Mouse (Mus musculus): Measurements from ENCODE around the gene Zap70. TPM values are rescaled to one million over a fixed set of nuclear protein-coding genes. Genes with fewer than 3 reads are reported as not detected.

Zap70 gene
- 2.4 TPM in 2 replicates for polyA plus RNA-seq (2015; fragmentation: Nextera tagmentation; extraction: Ambion mirVana)

- 86% methylated on average over 11 of the region's 11 CpGs for whole genome bisulfite sequencing
Measured at GRCm38 (mm10) chr1:36761568-36761967, at the start of gene Zap70. Zap70 (plus strand) TSS chr1:36761798.

GRCm38 (mm10) chr1:36714311-36714710 lies 47.3 kb upstream of the Zap70 start, which contains the start of gene Actr1b:
Actr1b (minus strand) TSS chr1:36714422.
- Histone ChIP-seq H3K4me3 (ENCODE audit: low read length) (no peak within 1 kb of the TSS), H3K4me1 (ENCODE audit: control insufficient read depth, insufficient read depth, low read depth, low read length) (no peaks in the 10 kb centered on the region), H3K9me3 (ENCODE audit: control insufficient read depth, low read length) (no peaks in the 10 kb centered on the region), H3K9ac (ENCODE audit: low read depth, low read length) (no peak within 1 kb of the TSS), H3K36me3 (ENCODE audit: control insufficient read depth, insufficient read depth, low read length) (no peaks in the 10 kb centered on the region), H3K27me3 (replicated peaks; ENCODE audit: control insufficient read depth, insufficient read depth, low read length) (no peaks in the 10 kb centered on the region), H3K4me2 (ENCODE audit: low read length) (no peak within 1 kb of the TSS), H3K27ac (ENCODE audit: low read depth, low read length) (no peak within 1 kb of the TSS)
- no peak for ATAC-seq
- 87% methylated on average over 5 of the region's 5 CpGs for WGBS

More at GRCm38 (mm10) chr1:36761568-36761967, at the start of gene Zap70:
- H3K9ac ChIP-seq (ENCODE audit: low read depth, low read length) = no peak within 1 kb of the TSS
- H3K4me1 ChIP-seq (ENCODE audit: control insufficient read depth, insufficient read depth, low read depth, low read length) = no peaks in the 10 kb centered on the region
- no peaks in the 10 kb centered on the region for H3K9me3 ChIP-seq (ENCODE audit: control insufficient read depth, low read length)
- ATAC-seq = no peak
- H3K27me3 ChIP-seq (replicated peaks; ENCODE audit: control insufficient read depth, insufficient read depth, low read length) = no peaks in the 10 kb centered on the region
- H3K4me3 ChIP-seq (ENCODE audit: low read length) = no peak within 1 kb of the TSS
- no peak within 1 kb of the TSS for H3K27ac ChIP-seq (ENCODE audit: low read depth, low read length)
- no peaks in the 10 kb centered on the region for H3K36me3 ChIP-seq (ENCODE audit: control insufficient read depth, insufficient read depth, low read length)
- no peak within 1 kb of the TSS for H3K4me2 ChIP-seq (ENCODE audit: low read length)

GRCm38 (mm10) chr1:36718786-36719185 lies 42.8 kb upstream of the Zap70 start:
- H3K27ac ChIP-seq (ENCODE audit: low read depth, low read length) = no peak overlapping the region
- no peak overlapping the region for H3K4me3 ChIP-seq (ENCODE audit: low read length)
- ATAC-seq = no peak
- no peak overlapping the region for H3K9ac ChIP-seq (ENCODE audit: low read depth, low read length)
- no peaks in the 10 kb centered on the region for H3K27me3 ChIP-seq (replicated peaks; ENCODE audit: control insufficient read depth, insufficient read depth, low read length)
- no peaks in the 10 kb centered on the region for H3K4me1 ChIP-seq (ENCODE audit: control insufficient read depth, insufficient read depth, low read depth, low read length)
- WGBS = 100% methylated on average over 1 of the region's 1 CpGs
- no peaks in the 10 kb centered on the region for H3K9me3 ChIP-seq (ENCODE audit: control insufficient read depth, low read length)
- H3K36me3 ChIP-seq (ENCODE audit: control insufficient read depth, insufficient read depth, low read length) = no peaks in the 10 kb centered on the region
- H3K4me2 ChIP-seq (ENCODE audit: low read length) = no peak overlapping the region

- H3K9ac ChIP-seq (ENCODE audit: low read depth, low read length) = no peak overlapping the region
Measured at GRCm38 (mm10) chr1:36723146-36724056, 38.2 kb upstream of the Zap70 start.

DNA sequence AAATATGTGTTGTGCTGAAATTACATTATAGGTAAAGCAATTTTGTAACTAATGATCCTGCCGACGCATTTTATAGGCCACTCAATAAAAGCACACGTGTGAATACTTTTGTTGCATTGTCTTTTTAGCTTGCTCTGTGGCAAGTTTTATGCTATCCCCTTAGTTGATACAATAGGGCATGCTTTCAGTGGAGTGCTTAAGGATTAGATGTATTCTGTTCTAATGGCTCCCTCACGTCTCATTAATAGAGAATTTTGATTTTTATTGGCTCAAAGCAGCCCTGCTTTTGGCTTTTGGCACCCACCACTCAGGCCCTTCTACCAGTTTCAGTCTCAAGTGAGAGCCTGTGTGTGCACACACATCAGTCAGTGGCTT lies 37.6 kb upstream of the Zap70 start:
- H3K36me3 ChIP-seq (ENCODE audit: control insufficient read depth, insufficient read depth, low read length) = no peaks in the 10 kb centered on the region
- H3K27ac ChIP-seq (ENCODE audit: low read depth, low read length) = no peak overlapping the region
- H3K9me3 ChIP-seq (ENCODE audit: control insufficient read depth, low read length) = no peaks in the 10 kb centered on the region
- 0 out of 2 replicates have a peak overlapping the region, but pooled peaks have one; percentile 6 for H3K9ac ChIP-seq (ENCODE audit: low read depth, low read length)
- H3K4me2 ChIP-seq (ENCODE audit: low read length) = no peak overlapping the region
- no peaks in the 10 kb centered on the region for H3K4me1 ChIP-seq (ENCODE audit: control insufficient read depth, insufficient read depth, low read depth, low read length)
- H3K4me3 ChIP-seq (ENCODE audit: low read length) = no peak overlapping the region
- ATAC-seq = no peak
- WGBS = 69% methylated on average over 4 of the region's 4 CpGs
- H3K27me3 ChIP-seq (replicated peaks; ENCODE audit: control insufficient read depth, insufficient read depth, low read length) = no peaks in the 10 kb centered on the region

More at GRCm38 (mm10) chr1:36723146-36724056, 38.2 kb upstream of the Zap70 start:
- Histone ChIP-seq H3K4me1 (ENCODE audit: control insufficient read depth, insufficient read depth, low read depth, low read length) (no peaks in the 10 kb centered on the region), H3K9me3 (ENCODE audit: control insufficient read depth, low read length) (no peaks in the 10 kb centered on the region), H3K4me2 (ENCODE audit: low read length) (no peak overlapping the region), H3K27me3 (replicated peaks; ENCODE audit: control insufficient read depth, insufficient read depth, low read length) (no peaks in the 10 kb centered on the region), H3K36me3 (ENCODE audit: control insufficient read depth, insufficient read depth, low read length) (no peaks in the 10 kb centered on the region), H3K27ac (ENCODE audit: low read depth, low read length) (no peak overlapping the region), H3K4me3 (ENCODE audit: low read length) (no peak overlapping the region)
- ATAC-seq = no peak
- 73% methylated on average over 16 of the region's 16 CpGs for WGBS

DNA sequence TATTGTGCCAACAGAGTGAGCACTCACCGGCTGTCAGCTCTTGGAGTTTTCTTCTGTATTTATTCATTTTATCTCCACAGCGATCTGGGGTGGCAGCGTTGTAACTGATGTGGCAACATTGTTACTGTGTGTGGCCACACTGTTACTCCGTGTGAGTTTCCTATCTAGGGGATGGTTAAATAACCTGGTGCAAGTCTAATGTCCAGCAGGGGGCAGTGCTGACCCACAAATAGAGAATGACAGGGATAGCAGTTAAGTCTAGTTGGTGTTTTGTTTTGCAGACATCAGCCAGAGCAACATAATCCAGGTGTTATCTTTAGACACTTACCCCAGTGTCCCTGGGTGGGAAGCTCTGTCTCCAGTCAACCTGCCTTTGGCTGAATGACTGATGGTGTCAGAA lies 24.3 kb upstream of the Zap70 start:
- H3K9me3 ChIP-seq (ENCODE audit: control insufficient read depth, low read length) = no peaks in the 10 kb centered on the region
- no peak overlapping the region for H3K4me3 ChIP-seq (ENCODE audit: low read length)
- no peak overlapping the region for H3K27ac ChIP-seq (ENCODE audit: low read depth, low read length)
- H3K4me2 ChIP-seq (ENCODE audit: low read length) = no peak overlapping the region
- no peaks in the 10 kb centered on the region for H3K4me1 ChIP-seq (ENCODE audit: control insufficient read depth, insufficient read depth, low read depth, low read length)
- H3K9ac ChIP-seq (ENCODE audit: low read depth, low read length) = no peak overlapping the region
- WGBS = 16% methylated on average over 4 of the region's 4 CpGs
- H3K27me3 ChIP-seq (replicated peaks; ENCODE audit: control insufficient read depth, insufficient read depth, low read length) = no peaks in the 10 kb centered on the region
- H3K36me3 ChIP-seq (ENCODE audit: control insufficient read depth, insufficient read depth, low read length) = no peaks in the 10 kb centered on the region
- ATAC-seq = peak; percentile 75

- no peak overlapping the region for H3K4me2 ChIP-seq (ENCODE audit: low read length)
- H3K27ac ChIP-seq (ENCODE audit: low read depth, low read length) = no peak overlapping the region
- H3K4me1 ChIP-seq (ENCODE audit: control insufficient read depth, insufficient read depth, low read depth, low read length) = peaks cover 7% of the 10 kb centered on the region
- H3K4me3 ChIP-seq (ENCODE audit: low read length) = no peak overlapping the region
- WGBS = 66% methylated on average over 5 of the region's 5 CpGs
- no peak overlapping the region for H3K9ac ChIP-seq (ENCODE audit: low read depth, low read length)
- no peak for ATAC-seq
- no peaks in the 10 kb centered on the region for H3K27me3 ChIP-seq (replicated peaks; ENCODE audit: control insufficient read depth, insufficient read depth, low read length)
- H3K9me3 ChIP-seq (ENCODE audit: control insufficient read depth, low read length) = no peaks in the 10 kb centered on the region
- no peaks in the 10 kb centered on the region for H3K36me3 ChIP-seq (ENCODE audit: control insufficient read depth, insufficient read depth, low read length)
Measured at GRCm38 (mm10) chr1:36739231-36739630, 22.4 kb upstream of the Zap70 start.

DNA sequence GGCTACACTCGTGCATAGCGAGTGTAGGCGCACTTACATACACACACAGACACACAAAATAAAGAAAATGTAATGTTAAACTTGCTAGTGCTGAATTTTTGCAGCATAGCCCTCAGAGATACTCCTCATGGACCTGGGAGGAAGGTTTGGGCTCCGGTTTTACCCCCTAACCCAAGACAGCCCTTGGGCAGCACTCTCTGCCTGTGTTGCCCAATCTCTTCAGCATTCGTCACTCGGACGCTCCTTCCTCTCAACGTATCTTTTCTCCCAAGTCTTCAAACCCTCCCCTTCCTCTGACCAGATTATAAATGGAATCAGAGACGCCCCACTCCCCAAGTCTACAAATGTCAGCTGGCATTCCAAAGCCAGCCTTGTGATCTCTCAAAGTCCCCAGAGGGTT lies 18.6 kb upstream of the Zap70 start:
- WGBS = 83% methylated on average over 9 of the region's 9 CpGs
- no peaks in the 10 kb centered on the region for H3K9me3 ChIP-seq (ENCODE audit: control insufficient read depth, low read length)
- no peak overlapping the region for H3K4me3 ChIP-seq (ENCODE audit: low read length)
- H3K4me1 ChIP-seq (ENCODE audit: control insufficient read depth, insufficient read depth, low read depth, low read length) = peaks cover 10% of the 10 kb centered on the region
- ATAC-seq = no peak
- no peak overlapping the region for H3K4me2 ChIP-seq (ENCODE audit: low read length)
- H3K9ac ChIP-seq (ENCODE audit: low read depth, low read length) = no peak overlapping the region
- H3K36me3 ChIP-seq (ENCODE audit: control insufficient read depth, insufficient read depth, low read length) = no peaks in the 10 kb centered on the region
- no peak overlapping the region for H3K27ac ChIP-seq (ENCODE audit: low read depth, low read length)
- H3K27me3 ChIP-seq (replicated peaks; ENCODE audit: control insufficient read depth, insufficient read depth, low read length) = no peaks in the 10 kb centered on the region

- Histone ChIP-seq H3K36me3 (ENCODE audit: control insufficient read depth, insufficient read depth, low read length) (no peaks in the 10 kb centered on the region), H3K27ac (ENCODE audit: low read depth, low read length) (peak overlapping the region; percentile 4; the same call in 1 of the 2 replicates), H3K9ac (ENCODE audit: low read depth, low read length) (no peak overlapping the region), H3K4me3 (ENCODE audit: low read length) (peak overlapping the region; percentile 35), H3K4me2 (ENCODE audit: low read length) (peak overlapping the region; percentile 60), H3K27me3 (replicated peaks; ENCODE audit: control insufficient read depth, insufficient read depth, low read length) (no peaks in the 10 kb centered on the region), H3K9me3 (ENCODE audit: control insufficient read depth, low read length) (no peaks in the 10 kb centered on the region), H3K4me1 (ENCODE audit: control insufficient read depth, insufficient read depth, low read depth, low read length) (peaks cover 10% of the 10 kb centered on the region)
- peak; percentile 91 for ATAC-seq
- WGBS = 18% methylated on average over 17 of the region's 17 CpGs
Measured at GRCm38 (mm10) chr1:36744268-36744944, 17.2 kb upstream of the Zap70 start.
